Mouse (Mus musculus) liver, postnatal 0 days (tissue): Measurements from ENCODE around the gene Fam178b. TPM values are rescaled to one million over a fixed set of nuclear protein-coding genes. Genes with fewer than 3 reads are reported as not detected.

Experiments used
- ATAC-seq: fragments of 200-750 bp; cut with Nextera tagmentation; 2 replicates; pipeline ENCODE4 v1.8.0; 2017; ENCODE audit warnings: mild to moderate bottlenecking, moderate library complexity
- DNase-seq: peaks from one replicate; pipeline ENCODE4 v3.0.0-alpha.2; 2016
- H3K27ac ChIP-seq: fragments of 300-500 bp; sonication (generic); 2 replicates; pipeline ENCODE4 v1.5.1; 2014; ENCODE audit warnings: antibody characterized with exemption, moderate library complexity, mild to moderate bottlenecking, low read depth
- H3K27me3 ChIP-seq: fragments of 300-500 bp; sonication (generic); 2 replicates; pipeline ENCODE4 v1.6.1; 2014; ENCODE audit warnings: low read length, control low read depth, mixed read lengths; ENCODE audit not compliant: insufficient read depth
- H3K36me3 ChIP-seq: fragments of 300-500 bp; sonication (generic); replicated peaks from 2 replicates; pipeline ENCODE4 v1.6.1; 2014; ENCODE audit warnings: mild to moderate bottlenecking, control low read depth, low read length, moderate library complexity, mixed read lengths; ENCODE audit not compliant: insufficient read depth
- H3K4me1 ChIP-seq: fragments of 300-500 bp; sonication (generic); 2 replicates; pipeline ENCODE4 v1.6.1; 2014; ENCODE audit warnings: antibody characterized with exemption, mild to moderate bottlenecking, control low read depth; ENCODE audit not compliant: insufficient read depth
- H3K4me2 ChIP-seq: fragments of 300-500 bp; sonication (generic); 2 replicates; pipeline ENCODE4 v1.6.1; 2014; ENCODE audit warnings: low read depth, mild to moderate bottlenecking, low read length, moderate library complexity, mixed read lengths
- H3K4me3 ChIP-seq: fragments of 300-500 bp; sonication (generic); 2 replicates; pipeline ENCODE4 v1.5.1; 2014; ENCODE audit warnings: low read depth, low read length
- H3K9ac ChIP-seq: fragments of 300-500 bp; sonication (generic); replicated peaks from 2 replicates; pipeline ENCODE4 v1.6.1; 2014; ENCODE audit warnings: mild to moderate bottlenecking, moderate library complexity
- H3K9me3 ChIP-seq: fragments of 300-500 bp; sonication (generic); 2 replicates; pipeline ENCODE4 v1.6.1; 2016; ENCODE audit warnings: mild to moderate bottlenecking, control low read depth, low read length, mixed read lengths
- CTCF ChIP-seq: sonication (generic); IDR thresholded peaks from 2 replicates; pipeline ENCODE4 v1.5.1; 2016; ENCODE audit warnings: antibody characterized with exemption, low read depth
- EP300 ChIP-seq: IDR thresholded peaks from 2 replicates; pipeline ENCODE4 v1.6.1; 2016; ENCODE audit warnings: antibody characterized with exemption, low read depth, mild to moderate bottlenecking
- WGBS: fragments of 180-500 bp; shearing (Covaris S2); extraction: QIAGEN DNeasy Blood & Tissue Kit; methylation state at CpG from one replicate; pipeline ENCODE4 v1.1.7; 2014; ENCODE audit not compliant: insufficient replicate concordance; 5-methylcytosine and 5-hydroxymethylcytosine counted together
- polyA plus RNA-seq: library from polyadenylated mRNA; unstranded; fragments of >200 nt; fragmentation: Nextera tagmentation; extraction: Ambion mirVana; gene quantifications from 2 replicates; pipeline ENCODE4 v1.2.1, GENCODE M21; 2015

Fam178b gene
- polyA plus RNA-seq, 1 experiment from 2014 or later = 0.16 TPM

GRCm38 (mm10) chr1:36557457-36558011 lies 125.4 kb downstream of the Fam178b start:
- Histone ChIP-seq H3K4me1 (peaks cover 21% of the 10 kb centered on the region), H3K36me3 (peaks cover 7% of the 10 kb centered on the region), H3K27me3 (peaks cover 37% of the 10 kb centered on the region), H3K4me3 (peak overlapping the region; percentile 68), H3K9ac (peak overlapping the region; percentile 80), H3K9me3 (no peaks in the 10 kb centered on the region), H3K27ac (peak overlapping the region; percentile 94), H3K4me2 (peak overlapping the region; percentile 84)
- peak; percentile 70 for DNase-seq
- under 1% methylated on average over 42 of the region's 48 CpGs for WGBS
- ATAC-seq = peak; percentile 44
- TF ChIP-seq EP300 (no peak), CTCF (no peak)

GRCm38 (mm10) chr1:36556553-36557456 lies 126.2 kb downstream of the Fam178b start:
- ATAC-seq = peak; percentile 81
- under 1% methylated on average over 52 of the region's 52 CpGs for WGBS
- peaks cover 20% of the 10 kb centered on the region for H3K4me1 ChIP-seq
- TF ChIP-seq EP300 = no peak
- peak; percentile 82 for TF ChIP-seq CTCF
- peaks cover 11% of the 10 kb centered on the region for H3K36me3 ChIP-seq
- peak overlapping the region; percentile 94 for H3K27ac ChIP-seq
- DNase-seq = peak; percentile 88
- peak overlapping the region; percentile 80 for H3K9ac ChIP-seq
- peaks cover 37% of the 10 kb centered on the region for H3K27me3 ChIP-seq
- H3K4me2 ChIP-seq = peak overlapping the region; percentile 84
- no peaks in the 10 kb centered on the region for H3K9me3 ChIP-seq
- peak overlapping the region; percentile 68 for H3K4me3 ChIP-seq

GRCm38 (mm10) chr1:36555798-36556395 lies 127.1 kb downstream of the Fam178b start:
- Histone ChIP-seq H3K4me3 (peak overlapping the region; percentile 68), H3K9ac (peak overlapping the region; percentile 80), H3K9me3 (no peaks in the 10 kb centered on the region), H3K27me3 (peaks cover 33% of the 10 kb centered on the region), H3K4me2 (peak overlapping the region; percentile 84), H3K36me3 (peaks cover 18% of the 10 kb centered on the region), H3K27ac (peak overlapping the region; percentile 94), H3K4me1 (peaks cover 20% of the 10 kb centered on the region)
- WGBS = 18% methylated on average over 8 of the region's 8 CpGs
- ATAC-seq = no peak
- DNase-seq = peak; percentile 36
- TF ChIP-seq CTCF (no peak), EP300 (no peak)

- Histone ChIP-seq H3K36me3 (peaks cover 26% of the 10 kb centered on the region), H3K27ac (peak overlapping the region; percentile 94; the same call in 1 of the 2 replicates), H3K9me3 (no peaks in the 10 kb centered on the region), H3K4me3 (no peak overlapping the region), H3K27me3 (peaks cover 29% of the 10 kb centered on the region), H3K4me1 (peaks cover 20% of the 10 kb centered on the region), H3K9ac (no peak overlapping the region), H3K4me2 (peak overlapping the region; percentile 84)
- TF ChIP-seq CTCF (no peak), EP300 (no peak)
- DNase-seq = no peak
- 58% methylated on average over 21 of the region's 21 CpGs for WGBS
- ATAC-seq = no peak
Observed at GRCm38 (mm10) chr1:36554633-36555399, 128.2 kb downstream of the Fam178b start.

GRCm38 (mm10) chr1:36552506-36552905 lies 130.5 kb downstream of the Fam178b start:
- Histone ChIP-seq H3K9me3 (no peaks in the 10 kb centered on the region), H3K27me3 (peaks cover 7% of the 10 kb centered on the region), H3K27ac (no peak overlapping the region), H3K4me3 (no peak overlapping the region), H3K4me1 (peaks cover 15% of the 10 kb centered on the region), H3K4me2 (no peak overlapping the region), H3K36me3 (peaks cover 26% of the 10 kb centered on the region), H3K9ac (no peak overlapping the region)
- TF ChIP-seq EP300 (no peak), CTCF (no peak)
- WGBS = 78% methylated on average over 16 of the region's 16 CpGs
- no peak for DNase-seq
- ATAC-seq = no peak
